Mouse (Mus musculus) megakaryocyte, embryonic 14.5 days (primary cell): ENCODE measurements around the gene Celf2.

Experiments
- FLI1 ChIP-seq: IDR thresholded peaks from 2 replicates; pipeline ENCODE4 v1.6.1; 2012; ENCODE audit warnings: low read length, inconsistent platforms, mixed read lengths
- GATA1 ChIP-seq: IDR thresholded peaks from 3 replicates; pipeline ENCODE4 v1.6.1; 2012; ENCODE audit warnings: mixed read lengths, low read length, inconsistent platforms, borderline replicate concordance

GRCm38 (mm10) chr2:7377878-7378277 is 131.5 kb downstream of the Celf2 start:
- TF ChIP-seq FLI1 (no peak), GATA1 (no peak)
